ENCODE assay signal across 16 mouse cellular contexts in the genomic region with DNA sequence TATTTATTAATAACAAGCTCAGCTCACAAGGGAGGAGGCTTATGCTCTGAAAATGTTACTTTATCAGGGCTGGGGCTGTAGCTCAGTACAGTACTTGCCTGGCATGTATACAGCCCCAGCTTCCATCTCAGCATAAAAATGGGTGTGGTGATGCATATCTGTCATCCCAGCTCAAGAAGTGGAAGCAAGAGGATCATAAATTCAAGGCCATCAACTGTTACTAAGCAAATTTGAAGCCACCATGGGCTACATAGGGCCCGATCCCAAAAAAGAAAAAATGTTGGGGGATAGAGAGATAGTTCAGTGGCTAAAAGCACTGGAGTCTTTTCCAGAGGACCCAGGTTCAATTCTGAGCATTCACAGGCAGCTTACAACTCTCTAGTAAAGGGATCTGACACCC.
"Had no signal": no experiment of that assay in that cellular context is flagged by ENCODE, and none has a peak within 500 bp of the region (broad histone marks: within the 10 kb centered on the region; RNA-seq: fewer than 3 reads in every experiment).

No protein-coding gene starts in this region.

- H3K27me3 ChIP-seq: neural tube, embryonic 13.5 days; neural tube, embryonic 15.5 days; stomach, embryonic 15.5 days had no signal

- H3K4me3 ChIP-seq: neural tube, embryonic 13.5 days; neural tube, embryonic 15.5 days; stomach, embryonic 15.5 days had no signal

- H3K27ac ChIP-seq: neural tube, embryonic 13.5 days; neural tube, embryonic 15.5 days; stomach, embryonic 15.5 days; stomach, postnatal 0 days had no signal

- DNase-seq: retina, postnatal 1 day; right cerebral cortex, adult 18-20 months; right cerebral cortex, postnatal 14 days; right cerebral cortex, postnatal 25 days; right cerebral cortex, postnatal 4 days; spleen, adult 18-20 months; thymus, adult 18-20 months; thymus, adult 2 months; thymus, postnatal 14 days; thymus, postnatal 25 days; thymus, postnatal 36 days; thymus, postnatal 4 days had no signal

- H3K9me3 ChIP-seq: neural tube, embryonic 13.5 days; neural tube, embryonic 15.5 days; stomach, embryonic 15.5 days had no signal

- H3K4me1 ChIP-seq: neural tube, embryonic 13.5 days; neural tube, embryonic 15.5 days; stomach, embryonic 15.5 days had no signal

- H3K9ac ChIP-seq: neural tube, embryonic 13.5 days; neural tube, embryonic 15.5 days; stomach, embryonic 15.5 days had no signal

- H3K4me2 ChIP-seq: neural tube, embryonic 13.5 days; neural tube, embryonic 15.5 days; stomach, embryonic 15.5 days had no signal
